24 mouse cellular contexts compared by ENCODE assay signal in genomic region chr11:3669849-3670248, GRCm38 (mm10). TPM values are rescaled to one million over a fixed set of nuclear protein-coding genes. Genes with fewer than 3 reads are reported as not detected.
DNase-seq lines count a peak whose midpoint lies in the region; ATAC-seq lines count a peak whose summit lies in the region.
"Had no signal": no experiment of that assay in that cellular context is flagged by ENCODE, and none has a peak within 500 bp of the region (broad histone marks: within the 10 kb centered on the region; RNA-seq: fewer than 3 reads in every experiment).

No protein-coding gene starts in this region.

- intact Hi-C loops in heart, postnatal 36 days (cut with DNase I), result no loop called here

- no peak overlapping the region for H3K4me3 ChIP-seq in midbrain, embryonic 15.5 days
- H3K4me3 ChIP-seq: embryonic facial prominence, embryonic 12.5 days; forebrain, embryonic 12.5 days; heart, embryonic 13.5 days; hindbrain, embryonic 12.5 days had no signal

- peak; percentile 13 for DNase-seq in heart, adult 8-10 months (ENCODE audit: low spot score)
- no peak for DNase-seq in heart, postnatal 36 days
- peak; percentile 85 for DNase-seq in 3T3-L1 (ENCODE audit: low read depth, low spot score)
- peak; percentile 60 for DNase-seq in adipocyte (ENCODE audit: low spot score)
- no peak for DNase-seq in kidney, postnatal 36 days
- no peak for DNase-seq in gastrocnemius, postnatal 4 days (ENCODE audit: low spot score in 2 of 2)
- DNase-seq: adrenal gland, adult 8-10 months; cerebellum, adult 11-12 months; cerebellum, adult 9-10 months; cerebellum, postnatal 25 days; gastrocnemius, postnatal 14 days; heart, postnatal 4 days had no signal

- no peaks in the 10 kb centered on the region for H3K9me3 ChIP-seq in midbrain, embryonic 15.5 days
- H3K9me3 ChIP-seq: embryonic facial prominence, embryonic 12.5 days; forebrain, embryonic 12.5 days; G1E; heart, embryonic 13.5 days; hindbrain, embryonic 12.5 days had no signal

- H3K4me2 ChIP-seq in midbrain, embryonic 15.5 days, result no peak overlapping the region
- H3K4me2 ChIP-seq: embryonic facial prominence, embryonic 12.5 days; forebrain, embryonic 12.5 days; heart, embryonic 13.5 days; hindbrain, embryonic 12.5 days had no signal

- H3K27me3 ChIP-seq in midbrain, embryonic 15.5 days (replicated peaks), result no peaks in the 10 kb centered on the region
- H3K27me3 ChIP-seq: embryonic facial prominence, embryonic 12.5 days; forebrain, embryonic 12.5 days; heart, embryonic 13.5 days; hindbrain, embryonic 12.5 days; Patski had no signal

- no peaks in the 10 kb centered on the region for H3K4me1 ChIP-seq in midbrain, embryonic 15.5 days
- H3K4me1 ChIP-seq: embryonic facial prominence, embryonic 12.5 days; forebrain, embryonic 12.5 days; heart, embryonic 13.5 days; hindbrain, embryonic 12.5 days had no signal

- H3K27ac ChIP-seq in midbrain, embryonic 15.5 days, result no peak overlapping the region
- H3K27ac ChIP-seq: embryonic facial prominence, embryonic 12.5 days; forebrain, embryonic 12.5 days; heart, embryonic 13.5 days; hindbrain, embryonic 12.5 days had no signal

- H3K9ac ChIP-seq in midbrain, embryonic 15.5 days, result no peak overlapping the region
- H3K9ac ChIP-seq: embryonic facial prominence, embryonic 12.5 days; forebrain, embryonic 12.5 days; heart, embryonic 13.5 days; hindbrain, embryonic 12.5 days had no signal

- ATAC-seq in midbrain, embryonic 15.5 days (replicated peaks), result no peak
- ATAC-seq: activated CD4-positive, CD25-positive, alpha-beta regulatory T cell, adult 4 months; CD4-positive, CD25-positive, alpha-beta regulatory T cell, adult 4 months; forebrain, embryonic 16.5 days; hindbrain, embryonic 16.5 days; inflammation-experienced regulatory T-cells, adult 6 months; Patski had no signal

- H3K36me3 ChIP-seq in midbrain, embryonic 15.5 days (replicated peaks), result peaks cover 39% of the 10 kb centered on the region

RNA-seq across cellular contexts. Expression of gene Morc2a, which starts 20.9 kb away (rescaled TPM):
- total RNA-seq in heart, adult 8-10 months (2022), result 10 to 100 TPM; 18.5 to 20.2 (median 18.7) TPM
- total RNA-seq in heart, postnatal 36 days (2021), result 10 to 100 TPM; 18.7 to 22.0 TPM
- 39.5 and 42.5 TPM in 2 replicates for polyA plus RNA-seq in midbrain, embryonic 15.5 days (2015; fragmentation: Nextera tagmentation; extraction: Ambion mirVana)
- 10 to 100 TPM; 31.3 to 32.1 TPM for total RNA-seq in gastrocnemius, postnatal 4 days (2021)

Comparison
In these comparisons a context has a peak if more than half of its experiments do, and no peak if none do; other contexts are left out.
1. DNase-seq: peak in heart, adult 8-10 months (single experiment), 3T3-L1 (single experiment) and adipocyte (single experiment); none in heart, postnatal 36 days (0 of 2), kidney, postnatal 36 days (0 of 2) and gastrocnemius, postnatal 4 days (0 of 2).